Mouse (Mus musculus) adrenal gland, adult (tissue): ENCODE measurements around the gene Ret.

Experiments used
- DNase-seq, 2 experiments: peaks; one replicate each; pipeline ENCODE4 v3.0.0; 2022 to 2023; ENCODE audit warnings: low spot score in 1 of 2; ENCODE audit not compliant: inconsistent age in 2 of 2

Gene Ret

GRCm38 (mm10) chr6:118173975-118174328, 23.6 kb downstream of the Ret start:
- no peak for DNase-seq

GRCm38 (mm10) chr6:118173251-118173974, 24.1 kb downstream of the Ret start:
- no peak for DNase-seq

- no peak for DNase-seq
These were observed 26.1 kb downstream of the Ret start for GRCm38 (mm10) chr6:118171386-118171785.

GRCm38 (mm10) chr6:118168106-118168505, 29.4 kb downstream of the Ret start:
- DNase-seq: no peak

- DNase-seq: no peak
These were observed 30.5 kb downstream of the Ret start for GRCm38 (mm10) chr6:118167013-118167412.

GRCm38 (mm10) chr6:118165516-118165915, 32.0 kb downstream of the Ret start:
- no peak for DNase-seq

GRCm38 (mm10) chr6:118164691-118165090, 32.8 kb downstream of the Ret start:
- no peak for DNase-seq

GRCm38 (mm10) chr6:118163086-118163485, 34.4 kb downstream of the Ret start:
- no peak for DNase-seq

- no peak for DNase-seq
These were observed 34.9 kb downstream of the Ret start for GRCm38 (mm10) chr6:118162457-118163082.

GRCm38 (mm10) chr6:118153091-118153490, 44.4 kb downstream of the Ret start:
- DNase-seq: no peak

- no peak for DNase-seq
These were observed 46.5 kb downstream of the Ret start for GRCm38 (mm10) chr6:118150988-118151387.

GRCm38 (mm10) chr6:118150538-118150937, 47.0 kb downstream of the Ret start:
- no peak for DNase-seq

- DNase-seq: no peak
These were observed 47.4 kb downstream of the Ret start for GRCm38 (mm10) chr6:118150128-118150527.

GRCm38 (mm10) chr6:118140961-118141360, 56.6 kb downstream of the Ret start:
- DNase-seq: peak in 1 of 2 experiments; percentile 34

- peak; percentile 96 to 98 for DNase-seq
These were observed 58.5 kb downstream of the Ret start, which contains the start of gene Csgalnact2 for GRCm38 (mm10) chr6:118138731-118139709. Gene Csgalnact2, minus strand, starts transcription at chr6:118139140.

GRCm38 (mm10) chr6:118137148-118137547, 60.4 kb downstream of the Ret start:
- DNase-seq: no peak

- DNase-seq: no peak
These were observed 63.1 kb downstream of the Ret start for GRCm38 (mm10) chr6:118134461-118134860.

- DNase-seq: no peak
These were observed 67.5 kb downstream of the Ret start for GRCm38 (mm10) chr6:118130022-118130421.

- no peak for DNase-seq
These were observed 69.6 kb downstream of the Ret start for GRCm38 (mm10) chr6:118127827-118128487.

- no peak for DNase-seq
These were observed 70.3 kb downstream of the Ret start for GRCm38 (mm10) chr6:118127198-118127597.

GRCm38 (mm10) chr6:118126577-118126976, 70.9 kb downstream of the Ret start:
- DNase-seq: no peak
